Mouse (Mus musculus) cerebellum, adult 2 months (tissue): ENCODE measurements around the gene Fam98a. TPM values are rescaled to one million over a fixed set of nuclear protein-coding genes. Genes with fewer than 3 reads are reported as not detected.
A peak's percentile ranks its signal among the peaks of the same experiment; 100 is the strongest.

Source experiments
- DNase-seq, 2 experiments: peaks; one replicate each; pipeline ENCODE4 v3.0.0; 2021
- H3K27ac ChIP-seq: fragments of 200-500 bp; 2 replicates; pipeline ENCODE4 v1.5.1; 2012; ENCODE audit warnings: low read length, control low read depth, inconsistent platforms; ENCODE audit not compliant: insufficient read depth
- H3K27me3 ChIP-seq: fragments of 200-500 bp; 2 replicates; pipeline ENCODE4 v1.6.1; 2012; ENCODE audit warnings: inconsistent platforms, mild to moderate bottlenecking, low read length, moderate library complexity; ENCODE audit not compliant: control insufficient read depth, insufficient read depth
- H3K4me1 ChIP-seq: fragments of 200-500 bp; 2 replicates; pipeline ENCODE4 v1.6.1; 2011; ENCODE audit warnings: low read length; ENCODE audit not compliant: control insufficient read depth, insufficient read depth
- H3K4me3 ChIP-seq: fragments of 200-500 bp; replicated peaks from 2 replicates; pipeline ENCODE3; 2011; ENCODE audit warnings: mild to moderate bottlenecking, low read depth, low read length, control low read depth; ENCODE audit not compliant: insufficient read depth
- CTCF ChIP-seq: fragments of 200-500 bp; IDR thresholded peaks from 2 replicates; pipeline ENCODE4 v1.5.1; 2011; ENCODE audit warnings: low read depth, mild to moderate bottlenecking, control low read depth, low read length, moderate library complexity, borderline replicate concordance; ENCODE audit not compliant: insufficient read depth
- POLR2A ChIP-seq: fragments of 200-500 bp; IDR thresholded peaks from 2 replicates; pipeline ENCODE4 v1.6.1; 2011; ENCODE audit warnings: low read length, control low read depth, borderline replicate concordance; ENCODE audit not compliant: insufficient read depth
- WGBS: fragments of 180-500 bp; shearing (Covaris S2); methylation state at CpG from one replicate; pipeline ENCODE4 v1.1.7; 2018; 5-methylcytosine and 5-hydroxymethylcytosine counted together
- polyA plus RNA-seq: library from polyadenylated mRNA; depleted of rRNA; stranded (reverse); fragments of >200 nt; gene quantifications from 2 replicates; pipeline ENCODE4 v1.2.3, GENCODE M21; 2012; rRNA removed

Fam98a gene
- polyA plus RNA-seq, result 53.7 and 56.0 TPM in 2 replicates

- Histone ChIP-seq H3K27me3 (no peaks in the 10 kb centered on the region), H3K4me1 (peaks cover 3% of the 10 kb centered on the region; the same call in 1 of the 2 replicates), H3K27ac (no peak within 1 kb of the TSS), H3K4me3 (peak within 1 kb of the TSS; percentile 85)
- TF ChIP-seq CTCF (peak; percentile 55; the same call in 1 of the 2 replicates), POLR2A (peak; percentile 82)
- peak; percentile 98 for DNase-seq
- under 1% methylated on average over 56 of the region's 56 CpGs for WGBS
Observed at GRCm38 (mm10) chr17:75551512-75552400, at the start of gene Fam98a. TSS of gene Fam98a (minus strand) at chr17:75551946.

GRCm38 (mm10) chr17:75598652-75599051 lies 46.9 kb upstream of the Fam98a start:
- 76% methylated on average over 3 of the region's 3 CpGs for WGBS
- TF ChIP-seq CTCF (no peak), POLR2A (no peak)
- Histone ChIP-seq H3K4me3 (no peak overlapping the region), H3K27me3 (no peaks in the 10 kb centered on the region), H3K4me1 (no peaks in the 10 kb centered on the region), H3K27ac (no peak overlapping the region)
- DNase-seq, result no peak

- Histone ChIP-seq H3K27me3 (no peaks in the 10 kb centered on the region), H3K27ac (no peak overlapping the region), H3K4me3 (no peak overlapping the region), H3K4me1 (no peaks in the 10 kb centered on the region)
- TF ChIP-seq POLR2A (no peak), CTCF (no peak)
- no peak for DNase-seq
- WGBS, result 97% methylated on average over 1 of the region's 1 CpGs
Observed at GRCm38 (mm10) chr17:75582738-75583137, 31.0 kb upstream of the Fam98a start.

- Histone ChIP-seq H3K4me1 (no peaks in the 10 kb centered on the region), H3K27ac (no peak overlapping the region), H3K4me3 (no peak overlapping the region), H3K27me3 (no peaks in the 10 kb centered on the region)
- TF ChIP-seq POLR2A (no peak), CTCF (no peak)
- DNase-seq, result no peak
- WGBS, result 89% methylated on average over 7 of the region's 7 CpGs
Observed at GRCm38 (mm10) chr17:75575608-75576007, 23.9 kb upstream of the Fam98a start.

GRCm38 (mm10) chr17:75558041-75558440 lies 6.3 kb upstream of the Fam98a start:
- Histone ChIP-seq H3K27me3 (no peaks in the 10 kb centered on the region), H3K27ac (no peak overlapping the region), H3K4me3 (no peak overlapping the region), H3K4me1 (no peaks in the 10 kb centered on the region)
- WGBS, result 93% methylated on average over 2 of the region's 2 CpGs
- TF ChIP-seq CTCF (no peak), POLR2A (no peak)
- no peak for DNase-seq

GRCm38 (mm10) chr17:75557031-75557430 lies 5.3 kb upstream of the Fam98a start:
- WGBS, result 14% methylated on average over 3 of the region's 3 CpGs
- no peak overlapping the region for H3K27ac ChIP-seq
- H3K4me1 ChIP-seq, result no peaks in the 10 kb centered on the region
- DNase-seq, result no peak
- H3K4me3 ChIP-seq, result no peak overlapping the region
- no peaks in the 10 kb centered on the region for H3K27me3 ChIP-seq
- no peak for TF ChIP-seq POLR2A
- TF ChIP-seq CTCF, result no peak

- TF ChIP-seq POLR2A (no peak), CTCF (no peak)
- Histone ChIP-seq H3K4me3 (peak overlapping the region; percentile 72), H3K27ac (no peak overlapping the region), H3K27me3 (no peaks in the 10 kb centered on the region), H3K4me1 (peaks cover 3% of the 10 kb centered on the region; the same call in 1 of the 2 replicates)
- WGBS, result 35% methylated on average over 11 of the region's 11 CpGs
- DNase-seq, result peak; percentile 37 to 43
Observed at GRCm38 (mm10) chr17:75550771-75551413, 854 bp downstream of the Fam98a start.
